Mouse (Mus musculus) hindbrain, embryonic 16.5 days (tissue): ENCODE data around the gene Gm20509. TPM values are rescaled to one million over a fixed set of nuclear protein-coding genes. Genes with fewer than 3 reads are reported as not detected.

Source experiments
- ATAC-seq: fragments of 200-750 bp; cut with Nextera tagmentation; 2 replicates; pipeline ENCODE4 v1.8.0; 2017; ENCODE audit warnings: moderate TSS enrichment, moderate library complexity
- H3K27ac ChIP-seq: fragments of 300-500 bp; sonication (generic); 2 replicates; pipeline ENCODE4 v1.5.1; 2014; ENCODE audit warnings: low read depth, mild to moderate bottlenecking, control low read depth, low read length, moderate library complexity
- H3K27me3 ChIP-seq: fragments of 300-500 bp; sonication (generic); replicated peaks from 2 replicates; pipeline ENCODE4 v1.6.1; 2014; ENCODE audit warnings: low read length; ENCODE audit not compliant: control insufficient read depth, insufficient read depth
- H3K36me3 ChIP-seq: fragments of 300-500 bp; sonication (generic); 2 replicates; pipeline ENCODE4 v1.6.1; 2014; ENCODE audit warnings: mild to moderate bottlenecking, low read length, moderate library complexity, mixed read lengths; ENCODE audit not compliant: control insufficient read depth, insufficient read depth
- H3K4me1 ChIP-seq: fragments of 300-500 bp; sonication (generic); 2 replicates; pipeline ENCODE4 v1.6.1; 2014; ENCODE audit warnings: low read depth, low read length; ENCODE audit not compliant: control insufficient read depth, insufficient read depth
- H3K4me2 ChIP-seq: fragments of 300-500 bp; sonication (generic); 2 replicates; pipeline ENCODE4 v1.6.1; 2014; ENCODE audit warnings: mild to moderate bottlenecking, low read length, control low read depth, moderate library complexity
- H3K4me3 ChIP-seq: fragments of 300-500 bp; sonication (generic); 2 replicates; pipeline ENCODE4 v1.5.1; 2014; ENCODE audit warnings: mild to moderate bottlenecking, low read length, control low read depth, moderate library complexity
- H3K9ac ChIP-seq: fragments of 300-500 bp; sonication (generic); 2 replicates; pipeline ENCODE4 v1.6.1; 2014; ENCODE audit warnings: low read depth, mild to moderate bottlenecking, control low read depth, low read length, moderate library complexity
- H3K9me3 ChIP-seq: fragments of 300-500 bp; sonication (generic); 2 replicates; pipeline ENCODE4 v1.6.1; 2014; ENCODE audit warnings: mild to moderate bottlenecking, low read length, moderate library complexity; ENCODE audit not compliant: control insufficient read depth
- WGBS: fragments of 180-500 bp; shearing (Covaris S2); extraction: QIAGEN DNeasy Blood & Tissue Kit; methylation state at CpG from one replicate; pipeline ENCODE4 v1.1.7; 2014; 5-methylcytosine and 5-hydroxymethylcytosine counted together
- polyA plus RNA-seq: library from polyadenylated mRNA; unstranded; fragments of >200 nt; fragmentation: Nextera tagmentation; extraction: Ambion mirVana; gene quantifications from 2 replicates; pipeline ENCODE4 v1.2.1, GENCODE M21; 2015

Gene Gm20509
- not detected in 2 replicates for polyA plus RNA-seq

DNA sequence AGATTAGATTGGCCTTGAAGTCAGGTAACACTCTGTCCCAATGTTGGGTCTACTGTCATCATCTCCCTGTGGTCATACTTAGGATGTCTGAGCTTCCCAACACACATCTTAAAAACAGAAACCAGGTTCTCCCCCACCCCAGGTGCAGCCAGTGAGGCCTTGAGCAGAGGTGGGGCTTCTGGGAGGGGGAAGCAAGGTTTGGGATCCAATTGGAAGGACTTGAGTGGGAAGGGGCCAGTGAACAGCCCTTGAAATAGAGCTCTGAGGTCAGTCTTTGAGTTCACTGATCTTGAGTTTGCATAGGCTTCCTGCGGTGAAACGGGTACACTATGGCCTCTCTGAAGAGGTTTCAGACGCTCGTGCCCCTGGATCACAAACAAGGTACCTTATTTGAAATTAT, at the start of gene Gm20509:
TSS of gene Gm20509 (plus strand) at position 290 of the 400 bp plus-strand sequence.
- Histone ChIP-seq H3K9me3 (no peaks in the 10 kb centered on the region), H3K4me3 (peak within 1 kb of the TSS; percentile 41), H3K27ac (no peak within 1 kb of the TSS), H3K4me1 (no peaks in the 10 kb centered on the region; the same call in 1 of the 2 replicates), H3K9ac (peak within 1 kb of the TSS; percentile 59), H3K36me3 (no peaks in the 10 kb centered on the region), H3K4me2 (peak within 1 kb of the TSS; percentile 72), H3K27me3 (peaks cover 27% of the 10 kb centered on the region)
- no peak for ATAC-seq
- WGBS, result 94% methylated on average over 4 of the region's 4 CpGs

DNA sequence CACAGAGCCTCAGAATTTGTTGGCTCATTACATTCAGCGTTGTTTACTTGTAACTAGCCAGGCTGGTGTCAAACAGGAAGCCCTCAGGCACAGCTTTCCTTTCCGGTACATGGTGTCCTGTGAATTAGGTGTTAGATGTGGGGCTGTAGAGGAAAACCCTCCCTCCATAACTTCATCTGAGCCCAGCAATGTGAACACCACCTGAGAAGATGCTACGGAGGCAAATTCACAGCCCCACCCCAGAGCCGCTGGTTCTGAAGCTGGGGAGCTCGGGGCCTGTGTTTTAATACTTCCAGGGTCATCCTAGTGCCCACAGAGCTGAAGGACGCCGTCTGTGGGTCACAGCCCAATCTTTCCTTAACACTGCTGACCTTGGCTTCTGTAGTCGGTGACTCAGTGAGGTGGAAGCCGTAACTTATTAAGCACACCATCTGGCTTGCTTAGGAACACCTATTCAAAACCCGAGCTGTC, 46.8 kb upstream of the Gm20509 start:
- 77% methylated on average over 10 of the region's 10 CpGs for WGBS
- H3K4me3 ChIP-seq, result no peak overlapping the region
- no peak overlapping the region for H3K9ac ChIP-seq
- no peaks in the 10 kb centered on the region for H3K4me1 ChIP-seq
- no peaks in the 10 kb centered on the region for H3K27me3 ChIP-seq
- no peak for ATAC-seq
- no peak overlapping the region for H3K27ac ChIP-seq
- no peaks in the 10 kb centered on the region for H3K36me3 ChIP-seq
- no peak overlapping the region for H3K4me2 ChIP-seq
- no peaks in the 10 kb centered on the region for H3K9me3 ChIP-seq

- Histone ChIP-seq H3K4me3 (no peak overlapping the region), H3K27ac (no peak overlapping the region), H3K9ac (no peak overlapping the region), H3K27me3 (no peaks in the 10 kb centered on the region), H3K36me3 (no peaks in the 10 kb centered on the region), H3K9me3 (no peaks in the 10 kb centered on the region), H3K4me1 (no peaks in the 10 kb centered on the region), H3K4me2 (no peak overlapping the region)
- WGBS, result 88% methylated on average over 4 of the region's 4 CpGs
- ATAC-seq, result no peak
These were observed 43.0 kb upstream of the Gm20509 start for GRCm38 (mm10) chr9:73059224-73059623.

DNA sequence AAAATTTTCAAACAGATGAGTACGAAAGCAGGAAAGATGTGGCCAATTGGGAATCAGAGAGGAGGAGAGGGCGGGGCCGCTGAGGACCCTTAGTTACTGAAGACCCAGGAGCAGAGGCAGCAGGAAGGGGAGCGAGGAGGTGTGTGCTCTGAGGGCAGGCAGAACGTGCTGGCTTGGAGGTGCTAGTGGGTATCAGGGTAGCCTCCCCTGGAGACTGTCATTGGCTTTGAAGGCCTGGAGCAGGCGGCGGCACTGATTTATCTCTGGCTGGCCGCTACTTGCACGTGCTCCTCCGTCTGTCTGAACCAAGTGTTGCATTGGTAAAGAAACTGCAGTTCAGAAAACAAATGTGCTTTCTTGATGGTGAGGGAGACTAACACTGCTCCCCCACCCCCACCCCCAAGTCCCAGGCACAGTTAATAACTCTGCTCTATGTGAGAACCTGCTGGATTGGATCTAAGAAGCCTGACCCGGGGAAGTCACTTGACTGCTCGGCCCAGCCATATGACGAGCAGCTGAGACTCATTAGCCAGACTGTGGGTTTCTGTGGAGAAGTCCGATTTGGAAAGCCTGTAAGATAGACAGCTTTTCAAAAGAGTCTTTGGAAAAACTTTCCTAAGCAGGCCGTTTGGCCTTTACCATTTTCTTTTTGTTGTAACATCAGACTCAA, 38.5 kb upstream of the Gm20509 start:
- WGBS, result 36% methylated on average over 15 of the region's 15 CpGs
- Histone ChIP-seq H3K36me3 (no peaks in the 10 kb centered on the region), H3K27me3 (no peaks in the 10 kb centered on the region), H3K9me3 (no peaks in the 10 kb centered on the region), H3K4me3 (no peak overlapping the region), H3K27ac (no peak overlapping the region), H3K4me1 (peaks cover 4% of the 10 kb centered on the region), H3K9ac (peak overlapping the region; percentile 31; the same call in 1 of the 2 replicates), H3K4me2 (peak overlapping the region; percentile 37; the same call in 1 of the 2 replicates)
- no peak for ATAC-seq

- Histone ChIP-seq H3K9me3 (no peaks in the 10 kb centered on the region), H3K27me3 (no peaks in the 10 kb centered on the region), H3K36me3 (no peaks in the 10 kb centered on the region), H3K4me2 (0 out of 2 replicates have a peak overlapping the region, but pooled peaks have one; percentile 18), H3K4me1 (peaks cover 4% of the 10 kb centered on the region), H3K4me3 (no peak overlapping the region), H3K9ac (0 out of 2 replicates have a peak overlapping the region, but pooled peaks have one; percentile 44), H3K27ac (peak overlapping the region; percentile 9; the same call in 1 of the 2 replicates)
- WGBS, result 33% methylated on average over 10 of the region's 10 CpGs
- peak; percentile 50; the same call in 1 of the 2 replicates for ATAC-seq
These were observed 35.2 kb upstream of the Gm20509 start for GRCm38 (mm10) chr9:73067086-73067485.

DNA sequence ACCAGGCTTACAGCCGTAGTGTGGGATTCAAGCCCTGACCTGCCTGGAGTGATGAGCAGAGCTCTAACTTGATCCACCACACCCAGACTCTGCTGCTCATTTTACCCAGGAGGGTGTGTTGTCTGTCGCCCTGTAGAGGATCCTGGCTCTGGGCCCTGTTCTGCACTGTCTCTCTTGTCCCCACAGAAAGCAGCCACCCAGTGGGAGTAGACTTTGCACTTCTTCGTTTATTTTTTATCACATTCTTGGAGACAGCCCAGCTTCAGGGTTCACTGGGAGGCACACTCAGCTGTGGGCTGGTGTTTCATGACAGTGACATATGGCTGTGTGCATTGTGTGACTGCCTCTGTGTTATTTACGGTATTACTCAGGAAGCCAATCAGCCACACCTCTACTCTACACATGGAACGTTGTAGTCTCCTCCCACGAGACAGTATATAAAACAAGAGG, 34.0 kb upstream of the Gm20509 start:
- Histone ChIP-seq H3K27ac (no peak overlapping the region), H3K27me3 (no peaks in the 10 kb centered on the region), H3K9ac (no peak overlapping the region), H3K36me3 (no peaks in the 10 kb centered on the region), H3K9me3 (no peaks in the 10 kb centered on the region), H3K4me3 (no peak overlapping the region), H3K4me2 (no peak overlapping the region), H3K4me1 (peaks cover 4% of the 10 kb centered on the region)
- peak; percentile 30; the same call in 1 of the 2 replicates for ATAC-seq
- 43% methylated on average over 6 of the region's 6 CpGs for WGBS

GRCm38 (mm10) chr9:73068688-73069087, 33.6 kb upstream of the Gm20509 start:
- Histone ChIP-seq H3K9me3 (no peaks in the 10 kb centered on the region), H3K9ac (no peak overlapping the region), H3K4me1 (peaks cover 4% of the 10 kb centered on the region), H3K36me3 (no peaks in the 10 kb centered on the region), H3K4me2 (no peak overlapping the region), H3K4me3 (no peak overlapping the region), H3K27ac (no peak overlapping the region), H3K27me3 (no peaks in the 10 kb centered on the region)
- 93% methylated on average over 6 of the region's 6 CpGs for WGBS
- no peak for ATAC-seq

DNA sequence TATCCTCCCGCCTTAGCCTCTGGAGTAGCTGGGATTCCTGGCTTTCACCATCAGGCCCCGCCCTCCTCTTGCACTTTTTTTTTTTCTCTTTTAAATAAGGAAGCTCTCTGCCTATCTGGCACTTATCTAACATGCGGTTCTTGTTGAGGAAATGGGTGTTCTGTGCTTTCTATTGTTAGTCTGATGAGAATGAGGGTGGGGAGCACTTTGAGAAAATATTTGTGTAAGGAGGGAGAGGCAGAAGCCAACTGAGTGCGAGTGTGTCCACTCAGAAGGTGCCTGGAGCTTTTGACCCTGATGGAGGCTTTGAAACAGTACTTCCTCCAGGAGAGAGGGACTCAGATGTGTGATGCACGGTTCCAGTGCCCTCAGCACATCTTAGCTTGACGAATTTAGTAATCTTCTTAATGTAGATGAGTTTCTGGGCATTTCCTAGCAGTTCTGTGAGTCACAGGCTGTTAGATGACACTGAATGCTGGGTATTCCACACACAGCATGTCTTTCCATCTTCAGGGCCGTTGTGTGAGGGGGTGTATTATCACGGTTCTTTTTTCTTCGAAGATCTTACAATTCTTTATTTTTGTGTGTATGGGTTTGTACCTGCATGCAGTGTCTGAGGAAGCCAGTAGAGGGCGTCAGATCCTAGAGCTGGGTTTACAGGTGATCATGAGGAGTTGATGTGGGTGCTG, 31.2 kb upstream of the Gm20509 start:
- H3K4me1 ChIP-seq, result peaks cover 4% of the 10 kb centered on the region
- no peaks in the 10 kb centered on the region for H3K9me3 ChIP-seq
- no peak overlapping the region for H3K27ac ChIP-seq
- no peaks in the 10 kb centered on the region for H3K36me3 ChIP-seq
- H3K9ac ChIP-seq, result no peak overlapping the region
- H3K4me2 ChIP-seq, result no peak overlapping the region
- 78% methylated on average over 10 of the region's 10 CpGs for WGBS
- no peaks in the 10 kb centered on the region for H3K27me3 ChIP-seq
- no peak overlapping the region for H3K4me3 ChIP-seq
- no peak for ATAC-seq

DNA sequence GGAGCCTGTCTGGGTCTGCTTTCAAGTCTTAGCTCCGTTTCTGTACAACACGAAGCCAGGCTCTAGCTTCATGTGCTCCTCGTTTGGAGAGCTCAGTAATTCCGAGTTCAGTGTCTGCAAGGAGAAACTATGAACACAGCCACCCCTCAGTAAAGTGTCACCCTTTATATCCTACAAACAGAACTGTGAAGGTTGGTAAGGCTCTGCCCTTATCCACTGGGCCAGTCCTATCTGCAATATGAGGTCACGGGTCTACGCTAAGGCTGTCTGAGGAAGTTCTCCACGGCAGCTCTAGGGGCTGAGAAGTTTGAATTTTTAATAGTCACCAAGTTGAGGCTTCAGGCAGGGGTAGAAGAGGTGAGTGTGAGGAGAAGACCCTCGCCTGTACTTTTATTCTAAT, 29.8 kb upstream of the Gm20509 start:
- ATAC-seq, result no peak
- H3K4me1 ChIP-seq, result peaks cover 4% of the 10 kb centered on the region

More for the DNA sequence above, 29.8 kb upstream of the Gm20509 start:
- no peak overlapping the region for H3K27ac ChIP-seq
- no peaks in the 10 kb centered on the region for H3K27me3 ChIP-seq
- no peaks in the 10 kb centered on the region for H3K9me3 ChIP-seq
- 84% methylated on average over 8 of the region's 8 CpGs for WGBS
- H3K36me3 ChIP-seq, result no peaks in the 10 kb centered on the region
- H3K4me2 ChIP-seq, result no peak overlapping the region
- no peak overlapping the region for H3K9ac ChIP-seq
- H3K4me3 ChIP-seq, result no peak overlapping the region
